Mouse (Mus musculus) E14TG2a.4 (cell line): ENCODE data around the gene Rps15a.

Source experiments
- CTCF ChIP-seq: conservative IDR thresholded peaks from 2 replicates; pipeline ENCODE4 v1.5.1; 2014; ENCODE audit warnings: low read length
- NANOG ChIP-seq: IDR thresholded peaks from 2 replicates; pipeline ENCODE4 v1.6.1; 2014; ENCODE audit warnings: borderline replicate concordance, low read length, mixed read lengths
- POU5F1 ChIP-seq: IDR thresholded peaks from 2 replicates; pipeline ENCODE4 v1.6.1; 2014; ENCODE audit warnings: low read length, borderline replicate concordance

DNA sequence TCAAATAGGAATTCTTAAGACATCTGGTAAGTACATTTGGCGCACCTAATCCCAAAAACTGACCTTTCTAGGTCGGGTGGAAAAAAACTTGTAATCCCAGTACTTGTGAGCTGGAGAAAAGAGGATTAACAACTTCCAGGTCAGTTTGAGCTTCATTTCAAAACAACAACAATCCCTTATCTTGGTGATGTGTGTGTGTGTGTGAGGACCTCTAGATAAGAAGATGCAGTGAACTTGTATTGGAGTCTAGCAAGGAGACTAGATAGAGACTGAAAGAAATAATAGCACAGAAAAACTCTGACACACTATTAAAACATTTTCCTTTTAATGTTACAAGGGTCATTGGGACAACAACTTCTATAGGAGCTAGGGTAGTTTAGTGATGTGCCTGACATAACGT, 27.6 kb upstream of the Rps15a start:
- TF ChIP-seq CTCF (no peak), POU5F1 (no peak), NANOG (no peak)
